Mouse (Mus musculus): Measurements from ENCODE around the gene Ficd.
A peak's percentile ranks its signal among the peaks of the same experiment; 100 is the strongest.

Gene Ficd

DNA sequence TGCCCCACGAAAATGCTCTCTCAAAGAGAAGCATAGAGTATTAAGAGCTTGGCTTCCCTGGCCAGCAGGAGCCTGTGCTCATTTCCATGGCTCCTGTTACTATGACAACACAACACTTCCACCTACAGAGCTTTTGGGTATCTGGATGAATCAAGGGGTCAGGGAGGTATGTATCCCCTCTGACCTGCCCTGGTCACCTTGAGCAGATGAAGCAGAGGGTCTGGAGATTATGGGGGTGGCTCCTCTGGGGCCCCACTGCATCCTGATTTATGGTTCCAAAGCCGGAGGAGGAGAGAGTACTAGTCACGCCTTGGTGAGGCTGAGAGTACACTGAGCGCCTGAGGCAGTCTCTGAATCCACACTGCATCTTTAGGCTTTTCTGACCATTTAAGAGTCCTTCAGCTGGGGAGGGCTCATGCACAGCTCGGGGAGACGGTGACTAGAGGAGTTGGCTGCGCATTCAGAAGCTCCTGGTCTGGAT, 4.9 kb upstream of the Ficd start:
- DNase-seq: no peak

DNA sequence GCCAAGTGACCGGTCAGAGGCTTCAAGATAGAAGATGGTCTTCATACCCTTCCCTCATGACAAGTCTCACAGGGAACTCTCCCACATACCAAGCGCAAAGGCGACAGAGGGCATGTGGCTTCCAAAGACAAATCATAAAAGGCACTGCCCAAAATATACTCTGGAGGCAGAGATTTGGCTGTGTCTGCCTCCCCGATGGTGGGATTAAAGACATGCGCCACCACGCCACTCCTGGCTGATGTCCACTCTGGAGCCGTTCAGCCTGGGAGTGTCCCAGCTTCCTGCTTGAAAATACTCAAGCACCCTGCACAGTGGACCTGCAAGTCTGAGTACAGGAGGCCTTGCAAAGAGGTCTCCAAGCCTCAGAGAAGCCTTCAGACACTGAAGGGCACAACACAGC, 4.4 kb upstream of the Ficd start:
- DNase-seq: no peak

DNA sequence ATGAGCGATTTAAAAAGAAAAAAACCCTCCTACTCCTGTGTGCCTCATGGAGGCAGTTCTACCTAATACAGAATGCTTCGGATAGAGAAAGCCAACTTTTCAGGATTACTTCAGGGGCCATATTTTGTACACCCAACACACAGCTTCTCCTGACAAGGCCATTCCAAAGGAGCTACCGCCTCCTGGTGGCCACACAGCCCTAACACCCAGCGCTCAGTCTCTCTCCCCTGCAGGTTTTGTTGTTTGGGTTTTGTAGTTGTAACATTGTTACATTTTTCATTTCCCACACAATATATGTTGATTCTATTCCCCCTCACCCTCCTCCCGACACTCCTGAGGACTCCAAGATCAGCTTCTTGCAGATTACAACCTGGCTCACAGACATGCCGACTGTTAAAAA, 3.4 kb upstream of the Ficd start:
- DNase-seq: peak; percentile 46

DNA sequence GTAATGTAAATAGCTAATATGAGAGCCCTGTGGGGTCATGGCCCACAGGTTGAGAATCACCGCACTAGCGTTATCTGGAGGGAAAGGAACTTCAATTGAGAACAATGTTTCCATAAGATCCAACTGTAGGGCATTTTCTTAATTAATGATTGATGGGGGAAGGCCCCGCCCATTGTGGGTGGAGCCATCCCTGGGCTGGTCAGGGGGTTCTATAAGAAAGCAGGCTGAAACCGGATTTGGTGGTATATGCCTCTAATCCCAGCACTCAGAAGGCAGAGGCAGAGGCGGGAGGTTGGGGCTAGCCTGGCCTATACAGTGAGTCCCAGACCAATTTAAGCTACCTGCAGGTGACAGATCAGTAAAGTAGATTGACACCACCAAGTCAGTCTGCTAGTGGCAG, 1.2 kb upstream of the Ficd start:
- no peak for DNase-seq

DNA sequence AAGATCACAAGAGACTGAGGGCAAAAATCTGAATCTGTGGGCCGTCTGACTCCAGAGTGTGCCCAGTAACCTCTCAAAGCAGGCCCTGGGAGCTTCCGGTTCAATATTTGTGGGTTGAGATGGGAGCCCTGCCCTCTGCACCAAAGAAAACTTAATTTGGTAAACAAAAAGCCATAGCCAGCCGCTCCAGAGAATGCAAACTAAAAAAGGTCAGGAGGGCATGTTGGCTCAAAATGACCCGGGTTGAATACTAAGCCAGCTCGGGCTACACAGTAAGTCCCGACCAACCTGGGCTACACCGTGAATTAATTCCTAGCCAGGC, 619 bp upstream of the Ficd start:
- no peak for DNase-seq

DNA sequence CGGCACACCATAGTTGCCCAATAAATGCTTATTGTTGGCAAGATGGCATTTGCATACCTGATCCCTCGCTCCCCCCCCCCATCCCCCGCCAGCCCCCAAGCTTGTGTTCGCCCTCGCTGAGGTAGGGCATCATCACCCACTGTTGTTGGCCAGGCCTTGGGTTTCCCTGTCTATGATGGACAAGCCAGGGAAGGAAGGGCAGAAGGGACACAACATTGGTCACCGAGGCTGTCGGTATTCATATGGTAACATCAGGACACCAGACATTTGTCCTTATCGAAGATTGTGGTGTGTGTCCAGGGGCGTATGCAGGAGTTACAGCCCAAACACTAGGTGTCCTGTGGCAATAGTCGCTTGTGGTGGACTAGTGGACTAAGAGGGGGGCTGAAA, 505 bp downstream of the Ficd start:
- no peak for DNase-seq

DNA sequence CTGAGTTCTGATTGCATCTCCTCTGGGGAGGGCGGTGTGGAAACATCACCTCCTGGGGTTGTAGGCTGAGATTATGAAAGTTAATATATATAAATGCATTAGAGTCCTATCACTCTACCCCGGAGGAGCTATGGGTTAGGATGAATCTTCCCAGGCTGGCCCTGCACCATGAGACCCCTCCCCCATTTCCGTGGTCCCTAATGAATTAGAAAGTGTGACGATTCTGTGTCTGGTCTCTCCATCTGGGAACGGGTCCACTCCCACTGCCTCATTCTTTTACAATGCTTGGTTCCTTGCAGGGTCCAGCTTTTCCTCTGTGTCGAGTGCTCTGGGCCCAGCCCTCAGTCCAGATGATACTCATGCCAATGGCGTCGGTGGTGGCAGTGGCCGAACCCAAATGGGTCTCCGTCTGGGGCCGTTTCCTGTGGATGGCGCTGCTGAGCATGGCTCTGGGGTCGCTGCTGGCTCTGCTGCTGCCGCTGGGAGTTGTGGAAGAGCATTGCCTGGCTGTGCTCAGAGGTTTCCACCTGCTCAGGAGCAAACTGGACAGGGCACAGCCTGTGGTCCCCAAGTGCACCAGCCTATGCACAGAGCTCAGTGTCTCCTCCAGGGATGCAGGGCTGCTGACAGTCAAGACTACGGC, 1.0 kb downstream of the Ficd start:
- no peak for DNase-seq

DNA sequence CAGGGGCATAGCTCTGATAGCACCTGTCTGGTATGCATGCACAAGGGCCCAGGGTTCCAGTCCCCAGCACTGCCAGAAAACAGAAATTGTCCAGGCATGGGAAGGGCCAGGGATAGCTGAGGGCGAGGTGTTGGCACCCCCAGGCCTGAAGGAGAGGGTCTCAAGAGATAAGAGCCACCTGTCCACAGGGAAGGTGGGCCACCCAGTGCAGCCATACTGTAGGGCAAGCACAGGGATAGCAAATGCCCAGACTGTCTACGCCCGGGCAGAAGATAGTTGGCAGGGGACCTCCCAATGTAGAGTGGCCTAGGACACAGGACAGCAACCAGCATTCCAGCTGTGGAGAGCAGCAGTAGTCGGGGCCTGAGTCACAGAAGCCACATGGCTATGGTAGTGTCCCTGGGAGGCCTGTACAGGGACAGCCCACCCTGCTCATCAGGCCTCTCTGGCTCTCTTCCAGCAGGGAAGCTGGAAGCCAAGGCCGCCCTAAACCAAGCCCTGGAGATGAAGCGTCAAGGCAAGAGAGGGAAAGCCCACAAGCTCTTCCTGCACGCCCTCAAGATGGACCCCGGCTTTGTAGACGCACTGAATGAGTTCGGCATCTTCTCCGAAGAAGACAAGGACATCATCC, 2.1 kb downstream of the Ficd start:
- no peak for DNase-seq

DNA sequence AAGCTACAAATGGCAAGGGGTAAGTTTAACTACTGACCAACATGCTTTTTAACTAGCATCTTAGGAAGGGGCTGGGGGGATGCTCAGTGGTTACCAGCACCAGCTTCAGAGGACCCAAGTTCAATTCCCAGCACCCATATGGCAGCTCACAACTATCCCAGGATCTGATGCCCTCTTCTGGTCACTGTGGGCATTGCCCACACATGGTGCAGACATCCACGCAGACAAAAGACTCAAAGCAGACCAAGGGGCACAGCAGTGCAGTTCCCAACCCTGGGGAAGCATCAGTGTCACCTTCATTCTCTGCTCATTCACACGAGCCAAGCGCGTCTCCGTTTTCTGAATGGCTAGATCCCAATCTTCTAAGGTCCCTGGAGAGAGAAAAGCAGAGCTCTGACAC, 12.0 kb downstream of the Ficd start:
- DNase-seq: no peak

DNA sequence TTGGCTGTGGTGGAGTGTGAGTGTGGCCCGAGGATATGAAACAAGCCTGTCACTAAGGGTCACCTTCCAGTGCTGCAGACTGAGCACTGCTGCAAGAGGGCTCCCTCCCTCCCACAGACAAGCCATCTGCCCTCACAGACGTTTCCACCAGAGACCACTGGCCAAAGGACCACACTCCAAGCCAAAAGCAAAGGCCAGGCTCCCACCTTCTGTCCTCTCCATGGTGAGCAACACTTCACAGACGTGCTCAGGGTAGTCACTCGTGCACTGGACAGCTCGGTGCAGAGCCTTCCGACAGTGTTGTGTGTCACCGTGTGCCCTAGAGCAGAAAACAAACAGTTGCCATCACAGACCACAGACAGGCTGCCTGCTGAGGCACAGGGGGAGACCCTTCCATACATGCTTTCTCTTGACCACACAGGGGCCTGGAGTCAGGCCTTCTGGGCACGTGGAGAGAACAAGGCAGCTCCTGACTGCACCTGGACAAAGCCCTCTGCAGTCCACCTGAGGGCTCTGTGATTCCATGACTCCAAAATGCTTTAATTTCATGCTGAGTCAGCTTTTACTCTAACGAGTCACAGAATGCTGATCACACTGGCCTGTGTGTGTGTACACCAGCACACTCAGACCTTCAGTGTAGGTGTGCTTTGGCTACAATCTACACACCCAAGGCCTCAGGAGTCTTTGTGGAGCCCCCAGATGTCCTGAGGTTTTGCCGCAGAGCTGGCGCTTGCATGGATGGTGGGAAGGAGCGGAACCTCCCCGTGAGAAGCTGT, 13.1 kb downstream of the Ficd start:
- no peak for DNase-seq

DNA sequence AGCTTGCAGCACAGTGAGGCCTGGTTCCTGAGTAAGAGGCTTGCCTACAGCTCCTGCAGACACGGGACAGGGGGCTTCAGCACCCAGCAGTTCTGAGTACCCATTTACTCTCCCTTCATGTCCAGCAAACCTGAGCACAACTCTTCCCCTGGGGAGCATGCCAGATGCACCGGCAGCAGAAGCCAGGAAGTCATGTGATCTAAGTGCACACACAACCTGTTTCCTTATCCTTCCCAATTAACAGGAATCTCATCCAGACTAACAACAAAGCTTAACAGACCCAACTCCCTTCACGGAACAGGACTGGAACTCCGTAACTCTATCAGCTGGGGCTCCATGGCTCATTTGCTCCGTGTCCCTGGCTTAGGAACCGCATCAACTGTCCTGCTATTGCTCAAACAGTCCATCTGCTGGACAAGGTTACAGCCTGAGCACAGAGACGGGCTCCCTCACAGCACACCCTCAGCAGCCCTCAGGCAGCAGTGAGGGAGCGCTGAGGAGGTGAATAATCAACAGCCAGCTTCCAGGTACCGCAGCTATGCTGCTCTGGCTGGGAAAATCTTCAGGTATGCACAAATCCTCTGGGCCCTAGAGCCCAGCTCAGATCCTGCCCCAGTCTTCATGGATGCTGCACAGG, 16.0 kb downstream of the Ficd start:
- DNase-seq: no peak

DNA sequence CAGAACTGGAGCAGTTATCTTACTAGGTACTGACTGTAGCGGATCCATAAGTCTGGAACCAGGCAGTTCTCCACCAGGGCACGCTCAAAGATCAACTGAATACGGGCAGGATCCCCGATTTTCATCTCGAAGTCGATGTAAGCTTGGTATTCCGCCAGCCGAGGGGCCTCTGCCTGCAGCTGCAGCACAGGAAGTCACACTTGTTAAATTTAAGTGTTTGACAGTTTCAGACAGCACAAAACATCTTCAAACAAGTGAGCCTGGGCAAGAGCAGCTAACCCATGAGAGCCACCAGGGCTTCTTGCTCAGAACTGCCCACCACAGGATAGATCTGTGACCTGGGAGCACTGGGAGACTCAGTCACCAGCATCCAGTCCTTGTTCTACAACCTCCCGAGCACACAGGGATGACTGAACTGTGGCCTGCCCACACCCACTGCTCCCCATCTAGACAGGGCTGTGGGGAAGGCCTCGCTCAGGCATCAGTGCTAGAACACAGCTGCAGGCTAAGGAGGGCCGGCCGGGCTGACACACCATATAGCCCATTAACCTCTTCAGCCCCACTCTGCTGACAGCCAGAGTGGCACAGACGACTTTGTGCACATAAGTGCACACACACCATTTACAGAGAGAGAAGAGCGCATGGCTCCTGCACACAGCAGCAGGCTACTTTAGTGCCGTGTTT, 19.9 kb downstream of the Ficd start:
- no peak for DNase-seq

DNA sequence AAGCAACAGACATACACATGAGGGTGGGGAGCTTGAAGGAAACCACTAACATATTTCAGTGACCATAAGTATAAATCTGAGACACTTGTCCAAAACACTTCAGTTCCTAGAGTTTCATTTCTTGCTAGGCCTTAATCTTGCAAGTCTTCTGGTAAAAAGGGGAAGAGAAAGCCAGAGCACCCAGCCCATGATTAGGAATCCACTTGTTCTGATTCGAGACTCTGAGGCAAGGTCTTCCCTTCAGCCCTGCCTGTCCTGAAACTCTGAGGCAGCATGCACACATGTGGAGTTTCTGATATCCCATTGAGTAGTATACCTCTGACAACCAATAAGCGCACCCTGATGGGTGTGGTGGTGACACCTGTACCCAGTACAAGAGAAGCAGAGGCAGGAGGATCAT, 26.0 kb downstream of the Ficd start:
- no peak for DNase-seq

DNA sequence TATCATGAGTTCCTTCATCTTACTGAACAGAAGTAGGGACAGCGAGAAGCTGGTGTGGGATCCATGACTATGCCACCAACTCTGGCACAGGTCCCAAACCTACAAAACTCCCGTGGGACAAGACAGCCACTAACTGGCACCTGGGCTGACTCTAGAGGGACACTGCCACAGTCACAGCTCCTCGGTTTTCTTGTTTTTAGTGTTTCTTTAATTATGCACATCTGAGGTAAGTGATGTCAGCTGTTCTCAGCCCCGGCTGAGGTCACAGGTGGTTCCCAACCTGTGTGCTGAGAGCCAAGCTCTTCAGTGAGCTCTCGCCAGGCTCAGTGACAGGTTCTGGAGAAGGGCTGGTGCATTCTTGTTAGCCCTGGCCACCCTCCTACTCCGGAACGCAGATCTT, 28.8 kb downstream of the Ficd start:
- DNase-seq: no peak

DNA sequence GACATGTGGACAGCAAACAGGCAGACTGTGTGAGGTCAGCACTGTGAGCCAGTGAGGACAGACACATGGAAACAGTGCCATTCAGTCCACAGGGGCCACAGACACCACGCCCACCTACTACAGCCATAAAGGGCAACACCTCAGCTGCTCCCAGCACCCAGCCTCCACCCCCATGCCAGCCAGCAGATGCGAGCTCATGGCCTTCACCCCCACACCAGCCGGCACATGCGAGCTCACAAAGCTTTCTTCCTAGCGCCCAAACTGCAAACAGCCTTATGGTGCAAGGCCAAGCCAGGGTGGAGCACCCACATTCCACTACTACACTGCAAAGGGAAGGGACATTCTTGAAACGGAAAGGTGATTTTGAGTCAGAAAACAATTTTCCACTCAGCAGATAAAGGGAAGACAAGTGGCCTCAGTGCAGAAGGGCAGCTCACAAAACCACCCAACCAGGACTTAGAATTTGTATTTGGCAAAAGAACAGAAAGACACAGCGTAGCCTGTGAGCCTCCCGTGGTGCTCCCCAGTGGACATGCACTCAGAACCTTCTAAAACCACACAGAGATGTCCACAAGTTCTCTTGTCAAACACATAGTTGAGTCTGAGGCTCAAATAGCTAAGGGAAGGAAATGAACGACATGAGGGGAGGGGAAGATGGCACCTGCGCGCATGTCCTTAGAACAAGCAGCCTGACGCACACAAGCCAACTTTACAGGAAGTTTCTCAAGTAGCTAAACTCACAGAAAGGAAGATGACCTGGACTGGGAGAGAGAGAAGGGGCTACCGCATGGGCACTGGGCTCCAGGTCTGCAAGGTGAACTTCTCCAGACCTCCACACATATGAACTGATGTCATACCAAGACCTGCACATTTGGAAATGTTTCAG, 30.3 kb downstream of the Ficd start:
- DNase-seq: no peak

DNA sequence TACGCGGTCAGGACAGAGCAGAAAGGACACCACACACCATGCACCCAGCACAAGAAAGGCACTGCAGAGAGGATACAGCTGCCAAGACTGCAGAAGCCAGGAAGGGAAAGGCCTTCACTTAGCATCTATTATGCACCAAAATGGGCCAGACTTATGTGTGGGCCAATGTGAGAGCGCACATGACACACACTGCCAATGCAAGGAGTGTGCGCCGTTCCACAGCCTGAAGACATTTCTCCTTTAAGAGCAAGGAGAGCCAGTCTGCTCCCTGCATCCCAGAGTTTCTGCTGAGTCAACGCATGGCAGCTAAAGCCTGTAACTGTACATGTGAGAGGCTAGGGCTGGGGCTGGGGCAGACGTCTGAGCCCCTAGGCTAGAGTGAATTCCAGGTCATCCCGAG, 33.2 kb downstream of the Ficd start:
- DNase-seq: no peak

DNA sequence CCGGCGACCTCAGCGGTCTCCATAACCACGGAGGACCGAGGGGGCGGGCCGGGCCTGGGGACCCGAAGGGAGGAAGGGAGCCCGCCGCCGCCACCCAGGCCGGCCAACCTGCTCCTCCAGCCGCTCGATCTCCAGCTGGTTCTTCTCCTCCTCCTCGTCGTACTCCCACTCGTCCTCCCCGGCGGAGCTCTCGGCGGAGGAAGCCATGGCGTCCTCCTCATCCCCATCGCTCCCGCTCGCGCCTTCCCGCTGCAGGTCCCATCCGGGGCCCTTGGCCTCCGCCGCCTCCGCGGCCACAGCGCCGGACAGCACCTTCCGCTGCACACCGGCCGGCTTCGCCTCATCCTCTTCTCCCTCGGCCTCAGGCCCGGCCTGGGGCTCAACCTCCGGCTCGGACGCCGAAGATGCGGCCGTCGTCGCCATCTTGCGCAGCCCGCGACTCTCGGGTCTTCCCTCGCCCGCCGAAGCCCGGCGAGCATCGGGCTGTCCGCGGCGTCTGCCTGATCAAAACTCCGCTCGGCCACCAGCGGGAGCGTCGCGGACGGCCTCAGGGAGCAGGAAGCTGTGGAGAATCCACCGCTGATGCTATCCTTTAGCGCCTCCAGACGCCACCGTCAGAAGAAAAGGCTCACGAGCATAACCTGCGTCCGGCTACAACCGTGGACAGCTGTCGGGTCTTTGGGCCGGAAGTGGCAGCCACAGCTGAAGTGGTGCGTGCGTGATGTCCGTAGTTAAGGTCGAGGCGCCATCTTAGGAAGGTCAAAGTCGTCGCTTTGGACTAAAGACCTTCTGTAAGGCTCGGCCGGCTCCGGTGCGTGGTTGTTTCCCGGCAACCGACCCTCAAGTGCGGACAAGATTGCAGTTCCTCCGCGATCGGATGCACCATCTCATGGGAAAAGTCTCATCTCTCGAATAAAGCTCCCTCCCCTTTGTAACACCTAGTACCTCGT, 35.9 kb downstream of the Ficd start:
- peak; percentile 92 for DNase-seq

DNA sequence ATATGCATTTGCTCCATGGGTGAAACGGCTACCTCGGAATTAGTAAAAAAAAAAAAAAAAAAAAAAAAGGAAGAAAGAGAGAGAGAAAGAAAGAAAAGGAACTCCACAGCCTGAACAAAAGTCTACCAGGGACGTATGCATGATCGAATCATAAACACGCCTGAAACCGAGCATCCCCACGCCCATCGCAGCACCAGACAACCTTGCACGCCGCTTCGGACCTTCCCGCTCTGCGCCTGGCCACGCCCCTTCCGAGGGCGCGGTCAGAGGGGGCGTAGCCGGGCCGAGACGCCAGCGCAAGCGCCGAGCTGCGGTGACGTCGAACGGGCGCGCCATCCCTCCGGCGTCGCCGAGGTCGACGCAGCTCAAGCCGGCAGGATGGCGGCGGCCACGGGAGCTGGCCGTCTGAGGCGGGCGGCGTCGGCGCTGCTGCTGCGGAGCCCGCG, 36.9 kb downstream of the Ficd start, which contains the start of the genes Sart3 and Iscu:
Sart3 (minus strand) TSS at position 61 of the 446 bp plus-strand sequence.
Iscu (plus strand) TSS at position 299 of the 446 bp plus-strand sequence.
- peak; percentile 97 for DNase-seq

DNA sequence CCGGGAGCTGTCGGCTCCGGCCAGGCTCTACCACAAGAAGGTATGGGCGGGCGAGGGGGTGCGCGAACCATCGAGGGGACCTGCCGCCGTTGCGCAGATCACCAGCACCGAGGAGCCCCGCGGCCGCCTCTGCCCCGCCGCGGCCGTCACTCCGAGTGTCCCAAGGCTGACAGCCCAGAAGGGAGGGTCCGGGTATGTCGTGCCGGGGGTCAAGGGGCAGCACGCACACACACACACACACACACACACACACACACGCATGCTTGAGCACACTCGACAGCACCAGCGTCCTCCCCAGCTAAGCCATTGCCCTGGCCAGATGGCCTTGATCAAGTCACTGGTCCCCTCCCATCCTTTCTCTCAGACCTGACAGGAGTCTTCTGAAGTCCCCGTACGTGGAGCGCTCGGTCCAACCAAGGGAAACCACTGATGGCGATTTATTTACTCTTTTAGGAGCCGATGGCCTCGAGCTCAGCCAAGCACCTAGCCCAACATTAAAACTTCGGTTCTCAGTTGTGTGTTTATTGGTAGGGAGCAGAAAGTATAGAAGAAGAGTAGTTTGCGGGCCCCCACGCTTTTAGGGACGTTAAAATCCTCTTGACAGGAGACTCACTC, 37.4 kb downstream of the Ficd start:
- no peak for DNase-seq

DNA sequence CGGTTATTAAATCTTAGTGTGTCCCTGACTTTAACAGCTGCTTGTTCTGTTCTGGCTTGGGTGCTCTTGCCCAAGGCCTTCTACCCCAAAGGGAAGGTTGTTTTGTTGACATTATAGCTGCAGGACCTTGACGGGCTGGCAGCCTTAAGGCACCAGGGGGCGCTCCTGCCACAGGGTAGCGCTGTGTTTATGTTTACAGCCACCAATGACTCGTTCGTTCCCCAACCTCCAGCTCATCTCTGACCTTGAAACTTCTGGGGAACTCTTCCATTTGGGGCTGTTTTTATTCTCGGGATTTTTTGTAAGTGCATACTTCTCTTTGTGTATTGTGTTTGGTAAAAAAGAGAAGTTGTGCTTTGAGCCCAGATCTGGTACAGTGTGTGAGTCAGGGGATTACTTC, 38.1 kb downstream of the Ficd start:
- DNase-seq: peak; percentile 92
